Mouse (Mus musculus): ENCODE data around the gene Sun1. TPM values are rescaled to one million over a fixed set of nuclear protein-coding genes. Genes with fewer than 3 reads are reported as not detected.

Sun1 gene
- polyA plus RNA-seq, 1 experiment from 2014 or later, result 8.6 TPM

- ATAC-seq, result no peak
- TF ChIP-seq CTCF (IDR thresholded peaks at IDR 0.05; ENCODE audit: low read depth) (no peak), EP300 (IDR thresholded peaks at IDR 0.05; ENCODE audit: low read depth) (no peak)
- no peaks in the 10 kb centered on the region for H3K9me3 ChIP-seq (ENCODE audit: low read length)
- no peaks in the 10 kb centered on the region for H3K36me3 ChIP-seq (replicated peaks; ENCODE audit: insufficient read depth, low read length)
- no peak overlapping the region for H3K4me2 ChIP-seq (ENCODE audit: low read depth, low read length)
- no peak overlapping the region for H3K9ac ChIP-seq (replicated peaks)
- no peak overlapping the region for H3K27ac ChIP-seq (ENCODE audit: low read depth)
- no peak for DNase-seq
- 78% methylated on average over 5 of the region's 5 CpGs for WGBS (ENCODE audit: insufficient replicate concordance)
- no peak overlapping the region for H3K4me3 ChIP-seq (ENCODE audit: low read depth, low read length)
- peaks cover 43% of the 10 kb centered on the region for H3K4me1 ChIP-seq (ENCODE audit: insufficient read depth)
- no peaks in the 10 kb centered on the region for H3K27me3 ChIP-seq (ENCODE audit: insufficient read depth, low read length)
Measured at GRCm38 (mm10) chr5:139203312-139203711, 2.9 kb downstream of the Sun1 start.

- DNase-seq (no peak), ATAC-seq (no peak)
- no peak overlapping the region for H3K27ac ChIP-seq (ENCODE audit: low read depth)
- WGBS (ENCODE audit: insufficient replicate concordance), result 79% methylated on average over 4 of the region's 4 CpGs
- 0 out of 2 replicates have a peak overlapping the region, but pooled peaks have one; percentile 16 for H3K9ac ChIP-seq (replicated peaks)
- no peak for TF ChIP-seq EP300 (IDR thresholded peaks at IDR 0.05; ENCODE audit: low read depth)
- TF ChIP-seq CTCF (IDR thresholded peaks at IDR 0.05; ENCODE audit: low read depth), result no peak
- no peak overlapping the region for H3K4me3 ChIP-seq (ENCODE audit: low read depth, low read length)
- H3K9me3 ChIP-seq (ENCODE audit: low read length), result no peaks in the 10 kb centered on the region
- no peak overlapping the region for H3K4me2 ChIP-seq (ENCODE audit: low read depth, low read length)
- H3K36me3 ChIP-seq (replicated peaks; ENCODE audit: insufficient read depth, low read length), result peaks cover 12% of the 10 kb centered on the region
- peaks cover 29% of the 10 kb centered on the region for H3K4me1 ChIP-seq (ENCODE audit: insufficient read depth)
- H3K27me3 ChIP-seq (ENCODE audit: insufficient read depth, low read length), result no peaks in the 10 kb centered on the region
Measured at GRCm38 (mm10) chr5:139206081-139206480, 5.6 kb downstream of the Sun1 start.

GRCm38 (mm10) chr5:139206525-139206924 is 6.1 kb downstream of the Sun1 start:
- Histone ChIP-seq H3K27ac (ENCODE audit: low read depth) (no peak overlapping the region), H3K36me3 (replicated peaks; ENCODE audit: insufficient read depth, low read length) (peaks cover 12% of the 10 kb centered on the region), H3K4me1 (ENCODE audit: insufficient read depth) (peaks cover 24% of the 10 kb centered on the region), H3K4me3 (ENCODE audit: low read depth, low read length) (no peak overlapping the region), H3K27me3 (ENCODE audit: insufficient read depth, low read length) (no peaks in the 10 kb centered on the region), H3K9ac (replicated peaks) (no peak overlapping the region), H3K9me3 (ENCODE audit: low read length) (no peaks in the 10 kb centered on the region), H3K4me2 (ENCODE audit: low read depth, low read length) (no peak overlapping the region)
- 53% methylated on average over 7 of the region's 7 CpGs for WGBS (ENCODE audit: insufficient replicate concordance)
- TF ChIP-seq CTCF (IDR thresholded peaks at IDR 0.05; ENCODE audit: low read depth) (no peak), EP300 (IDR thresholded peaks at IDR 0.05; ENCODE audit: low read depth) (no peak)
- no peak for DNase-seq
- no peak for ATAC-seq

GRCm38 (mm10) chr5:139208183-139208582 is 7.7 kb downstream of the Sun1 start:
- Histone ChIP-seq H3K27ac (ENCODE audit: low read depth) (no peak overlapping the region), H3K4me3 (ENCODE audit: low read depth, low read length) (no peak overlapping the region), H3K4me1 (ENCODE audit: insufficient read depth) (peaks cover 15% of the 10 kb centered on the region; the same call in 1 of the 2 replicates), H3K27me3 (ENCODE audit: insufficient read depth, low read length) (no peaks in the 10 kb centered on the region), H3K4me2 (ENCODE audit: low read depth, low read length) (no peak overlapping the region), H3K9me3 (ENCODE audit: low read length) (no peaks in the 10 kb centered on the region), H3K9ac (replicated peaks) (no peak overlapping the region), H3K36me3 (replicated peaks; ENCODE audit: insufficient read depth, low read length) (peaks cover 12% of the 10 kb centered on the region)
- no peak for ATAC-seq
- no peak for DNase-seq
- TF ChIP-seq EP300 (IDR thresholded peaks at IDR 0.05; ENCODE audit: low read depth) (no peak), CTCF (IDR thresholded peaks at IDR 0.05; ENCODE audit: low read depth) (no peak)

GRCm38 (mm10) chr5:139208871-139209684 is 8.6 kb downstream of the Sun1 start:
- Histone ChIP-seq H3K9ac (replicated peaks) (no peak overlapping the region), H3K36me3 (replicated peaks; ENCODE audit: insufficient read depth, low read length) (peaks cover 12% of the 10 kb centered on the region), H3K4me3 (ENCODE audit: low read depth, low read length) (no peak overlapping the region), H3K27me3 (ENCODE audit: insufficient read depth, low read length) (no peaks in the 10 kb centered on the region), H3K27ac (ENCODE audit: low read depth) (no peak overlapping the region), H3K4me2 (ENCODE audit: low read depth, low read length) (no peak overlapping the region), H3K9me3 (ENCODE audit: low read length) (no peaks in the 10 kb centered on the region), H3K4me1 (ENCODE audit: insufficient read depth) (peaks cover 10% of the 10 kb centered on the region; the same call in 1 of the 2 replicates)
- ATAC-seq (peak; percentile 27; the same call in 1 of the 2 replicates), DNase-seq (no peak)
- 83% methylated on average over 10 of the region's 10 CpGs for WGBS (ENCODE audit: insufficient replicate concordance)
- TF ChIP-seq EP300 (IDR thresholded peaks at IDR 0.05; ENCODE audit: low read depth) (no peak), CTCF (IDR thresholded peaks at IDR 0.05; ENCODE audit: low read depth) (peak; percentile 70)

GRCm38 (mm10) chr5:139209685-139210026 is 9.2 kb downstream of the Sun1 start:
- no peak overlapping the region for H3K27ac ChIP-seq (ENCODE audit: low read depth)
- no peaks in the 10 kb centered on the region for H3K9me3 ChIP-seq (ENCODE audit: low read length)
- H3K4me3 ChIP-seq (ENCODE audit: low read depth, low read length), result no peak overlapping the region
- H3K4me1 ChIP-seq (ENCODE audit: insufficient read depth), result peaks cover 4% of the 10 kb centered on the region; the same call in 1 of the 2 replicates
- H3K9ac ChIP-seq (replicated peaks), result no peak overlapping the region
- H3K4me2 ChIP-seq (ENCODE audit: low read depth, low read length), result no peak overlapping the region
- H3K36me3 ChIP-seq (replicated peaks; ENCODE audit: insufficient read depth, low read length), result peaks cover 12% of the 10 kb centered on the region
- no peaks in the 10 kb centered on the region for H3K27me3 ChIP-seq (ENCODE audit: insufficient read depth, low read length)
- WGBS (ENCODE audit: insufficient replicate concordance), result 93% methylated on average over 7 of the region's 7 CpGs
- ATAC-seq (no peak), DNase-seq (no peak)
- TF ChIP-seq CTCF (IDR thresholded peaks at IDR 0.05; ENCODE audit: low read depth) (no peak), EP300 (IDR thresholded peaks at IDR 0.05; ENCODE audit: low read depth) (no peak)
